Mouse (Mus musculus) B cell, adult 2 months (primary cell): ENCODE results near the gene Mnt.
A peak's percentile ranks its signal among the peaks of the same experiment; 100 is the strongest.
"Not testable (repeated sequence)": the region's sequence is repeated elsewhere in the genome, so short reads cannot be mapped to it uniquely, and the experiment has no call there.

ENCODE experiments used
- DNase-seq, 2 experiments: peaks; one replicate each; pipeline ENCODE4 v3.0.0; 2022

Gene Mnt

DNA sequence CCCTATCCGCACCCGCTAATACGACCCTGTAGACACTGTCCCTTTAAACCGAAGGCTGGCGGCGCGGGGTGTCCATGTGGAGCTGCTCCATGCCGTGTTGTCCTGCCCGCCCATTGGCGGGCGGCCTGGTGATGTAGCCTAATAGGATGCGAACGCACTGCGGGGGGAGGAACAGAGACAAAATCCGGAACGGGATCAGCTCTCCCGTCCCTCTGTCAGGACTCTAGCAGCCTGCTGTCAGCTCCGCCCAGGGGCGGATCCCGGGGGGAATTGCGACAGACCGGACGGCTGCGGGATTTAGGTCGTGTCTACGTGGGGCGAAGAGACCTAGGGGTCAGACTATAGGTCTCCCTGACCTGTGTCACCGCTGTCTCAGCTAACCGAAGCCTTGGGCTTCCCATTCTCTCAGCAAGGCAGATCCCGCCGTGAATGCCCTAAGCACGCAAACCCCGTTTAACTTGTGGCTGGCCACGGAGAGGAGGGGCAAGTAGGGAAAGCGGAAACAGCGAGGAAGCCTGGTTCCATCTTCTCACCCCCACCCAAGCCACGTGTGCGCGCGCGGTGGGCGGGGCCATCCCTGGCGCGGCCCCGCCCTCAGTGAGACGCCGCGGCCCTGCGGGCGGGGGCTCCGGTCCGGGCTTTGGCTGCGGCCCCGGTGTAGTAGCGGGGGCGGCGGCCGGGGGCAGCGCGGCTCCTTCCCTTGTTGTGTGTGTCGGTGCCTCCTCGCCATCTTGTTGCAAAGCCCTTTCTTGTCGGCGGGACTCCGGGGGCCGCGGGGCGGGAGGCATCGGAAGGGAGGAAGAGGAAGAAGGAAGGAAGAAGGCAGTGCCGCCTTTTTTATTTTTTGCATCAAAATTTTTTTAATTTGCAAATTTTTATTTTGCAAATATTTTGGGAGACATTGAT lies at the start of gene Mnt:
Mnt (plus strand) TSS at position 665 of the 906 bp plus-strand sequence.
- peak; percentile 95 for DNase-seq

DNA sequence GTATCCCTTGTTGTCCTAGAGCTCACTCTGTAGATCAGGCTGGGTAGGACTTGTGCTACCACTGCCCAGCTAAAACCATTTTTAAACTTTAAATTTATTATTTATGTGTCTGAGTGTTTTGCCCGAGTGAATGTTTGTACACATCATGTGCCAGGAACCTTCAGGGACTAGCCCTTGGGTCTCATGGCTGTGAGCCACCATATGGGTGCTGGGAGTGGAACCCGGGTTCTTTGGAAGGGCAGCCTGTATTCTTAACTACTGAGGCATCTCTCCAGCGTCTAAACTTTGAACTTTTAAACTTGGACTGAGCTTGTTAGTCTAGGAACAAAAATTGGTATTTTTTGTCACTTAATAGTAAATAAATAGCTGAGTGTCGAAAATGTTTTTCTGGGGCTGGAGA lies 37.8 kb upstream of the Mnt start:
- no peak for DNase-seq

DNA sequence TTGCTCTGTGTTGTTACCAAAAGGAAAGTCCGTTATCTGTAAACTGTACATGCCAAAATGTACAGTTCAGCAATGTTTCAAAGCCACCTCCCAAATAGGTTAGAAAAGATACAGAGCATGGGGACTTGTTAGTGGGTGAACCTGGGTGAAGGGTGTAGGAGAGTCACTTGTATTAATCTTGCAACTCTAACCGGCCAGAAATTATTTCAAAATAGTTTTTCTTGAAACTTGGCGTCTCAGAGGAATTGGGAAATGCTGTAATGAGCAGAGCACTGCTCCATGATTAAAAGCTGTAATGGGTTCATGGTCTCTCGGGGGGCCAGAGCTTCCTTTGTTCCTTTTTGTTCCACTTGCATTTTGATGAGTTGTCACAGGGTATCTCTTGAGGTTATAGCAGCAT lies 30.1 kb upstream of the Mnt start:
- DNase-seq = peak; percentile 4 to 11

GRCm38 (mm10) chr11:74804081-74804627 lies 26.6 kb upstream of the Mnt start:
- DNase-seq = no peak

GRCm38 (mm10) chr11:74807246-74807882 lies 23.4 kb upstream of the Mnt start:
- no peak for DNase-seq

DNA sequence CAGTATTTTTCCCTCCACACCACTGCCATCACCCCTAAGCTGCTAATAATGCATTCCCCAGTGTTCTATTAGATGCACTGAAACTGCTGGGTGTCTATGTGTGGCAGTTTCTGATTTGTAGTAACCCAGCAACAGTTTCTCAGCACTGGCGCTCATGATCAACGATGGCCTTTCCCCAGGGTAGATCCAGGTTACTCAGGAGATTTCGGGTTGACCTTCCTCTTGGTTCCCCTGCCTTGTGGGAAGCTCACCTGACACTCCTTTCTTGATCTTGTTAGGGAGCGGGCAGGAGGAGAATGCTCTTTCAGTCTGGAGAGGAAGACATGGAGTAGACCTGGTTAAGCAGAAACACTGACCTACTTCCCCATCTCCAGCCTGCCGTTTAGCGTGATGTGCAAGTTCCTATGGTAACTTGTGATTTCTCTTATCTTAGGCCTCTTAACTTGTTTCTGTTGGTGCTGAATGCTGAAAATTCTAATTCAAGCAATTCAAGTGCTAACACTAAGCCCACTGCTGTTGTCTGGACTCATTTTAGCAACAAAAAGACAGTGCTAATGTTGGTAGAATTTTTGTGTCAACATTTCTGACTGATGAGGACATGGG lies 22.4 kb upstream of the Mnt start:
- no peak for DNase-seq

DNA sequence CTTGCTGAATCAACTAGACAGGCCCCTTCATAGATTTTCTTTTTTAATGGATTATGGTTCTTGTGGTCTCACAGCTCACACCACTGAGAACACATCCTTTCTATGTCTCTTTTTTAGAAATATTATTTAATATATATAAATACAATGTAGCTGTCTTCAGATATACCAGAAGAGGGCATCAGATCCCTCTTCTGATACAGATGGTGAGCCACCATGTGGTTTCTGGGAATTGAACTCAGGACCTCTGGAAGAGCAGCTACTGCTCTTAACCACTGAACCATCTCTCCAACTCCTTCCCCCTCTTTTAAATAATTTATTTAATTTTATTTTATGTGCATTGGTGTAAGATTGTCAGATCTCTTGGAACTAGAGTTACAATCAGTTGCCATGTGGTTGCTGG lies 20.6 kb upstream of the Mnt start:
- no peak for DNase-seq

GRCm38 (mm10) chr11:74811027-74811426 lies 19.7 kb upstream of the Mnt start:
- DNase-seq = not testable (repeated sequence)

- DNase-seq = no peak
Measured at GRCm38 (mm10) chr11:74811538-74811937, 19.2 kb upstream of the Mnt start.

DNA sequence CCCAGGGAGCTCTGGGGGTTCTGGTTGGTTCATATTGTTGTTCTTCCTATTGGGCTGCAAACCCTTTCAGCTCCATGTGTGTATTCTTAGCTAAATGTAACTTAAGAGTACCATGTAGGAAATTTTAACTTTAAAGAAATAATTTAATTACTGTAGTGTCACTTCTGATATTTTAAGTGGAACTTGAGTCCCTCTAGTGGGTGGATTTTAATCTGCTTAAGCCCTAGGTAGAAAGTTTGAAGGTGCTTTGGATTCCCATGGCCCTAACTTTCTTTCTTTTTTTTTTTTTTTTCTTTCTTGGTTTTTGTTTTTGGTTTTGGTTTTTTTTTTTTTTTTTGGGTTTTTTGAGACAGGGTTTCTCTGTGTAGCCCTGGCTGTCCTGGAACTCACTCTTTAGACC lies 14.9 kb upstream of the Mnt start:
- DNase-seq = no peak

- no peak for DNase-seq
Measured at GRCm38 (mm10) chr11:74820921-74821320, 9.8 kb upstream of the Mnt start.

DNA sequence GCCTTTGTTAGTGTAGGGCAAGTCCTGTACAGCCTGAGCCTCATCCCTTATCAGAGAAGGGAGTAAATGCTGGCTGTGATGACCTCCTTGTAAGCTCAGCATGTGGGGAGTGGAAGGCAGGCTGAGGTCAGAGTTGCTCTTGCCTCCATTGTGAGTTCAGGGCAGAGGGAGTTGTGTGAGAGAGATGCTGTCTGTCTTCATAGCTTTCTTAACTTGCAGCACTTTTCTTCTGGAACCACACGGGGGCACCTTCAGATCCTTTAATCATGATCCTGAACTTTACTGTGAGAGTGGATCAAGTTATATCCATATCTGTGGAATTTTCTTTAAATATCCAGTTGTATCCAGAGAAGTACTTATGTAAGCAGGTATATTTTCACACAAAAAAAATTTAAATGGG lies 9.3 kb upstream of the Mnt start:
- peak; percentile 41 to 45 for DNase-seq

GRCm38 (mm10) chr11:74822746-74823440 lies 7.8 kb upstream of the Mnt start:
- no peak for DNase-seq

GRCm38 (mm10) chr11:74826151-74826550 lies 4.6 kb upstream of the Mnt start:
- peak; percentile 5 for DNase-seq

DNA sequence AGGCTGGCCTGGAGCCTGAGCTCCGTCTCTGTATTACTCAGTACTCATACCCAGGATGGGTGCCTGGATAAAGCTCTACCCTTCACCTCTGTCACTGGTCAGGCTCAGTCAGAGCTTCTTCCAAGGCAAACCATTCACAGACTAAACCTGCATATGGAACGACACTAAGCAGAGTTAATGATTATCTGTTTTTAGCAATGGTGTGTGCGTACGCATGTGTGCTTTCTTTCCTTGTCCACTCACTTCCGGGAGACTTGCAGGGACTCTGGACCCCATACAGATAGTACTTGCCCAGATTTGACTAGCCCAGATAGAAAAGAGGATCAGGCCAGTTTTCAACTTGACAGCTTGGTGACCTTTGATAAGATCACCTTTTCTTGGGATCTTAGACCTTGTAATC lies 4.0 kb upstream of the Mnt start:
- DNase-seq = no peak

GRCm38 (mm10) chr11:74827791-74828403 lies 2.8 kb upstream of the Mnt start:
- DNase-seq = no peak

DNA sequence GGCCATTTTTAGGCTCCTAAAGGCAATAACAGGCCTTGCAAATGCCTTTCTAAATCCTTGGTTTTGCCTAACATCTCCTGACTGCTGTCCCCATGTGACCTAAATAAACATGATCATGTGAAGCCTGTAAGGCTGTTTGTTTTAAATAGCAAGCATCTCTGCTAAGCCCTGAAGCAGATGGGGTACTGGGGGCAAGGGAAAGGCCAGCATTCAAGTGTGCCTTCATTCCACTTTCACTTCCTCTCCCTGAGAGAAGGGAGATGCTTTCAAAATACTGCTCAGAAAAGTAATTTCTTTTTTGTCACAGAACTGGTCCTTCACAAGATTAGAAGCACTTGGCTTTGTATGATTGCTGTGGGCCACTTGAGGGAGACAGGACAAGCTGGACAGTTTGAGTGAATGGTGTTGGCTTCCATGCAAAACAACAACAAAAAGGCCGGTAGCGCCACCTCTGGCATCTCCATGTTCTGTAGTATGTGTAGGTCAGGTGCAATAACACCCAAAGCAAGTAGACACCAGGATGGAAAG lies 2.3 kb upstream of the Mnt start:
- peak; percentile 73 to 74 for DNase-seq

DNA sequence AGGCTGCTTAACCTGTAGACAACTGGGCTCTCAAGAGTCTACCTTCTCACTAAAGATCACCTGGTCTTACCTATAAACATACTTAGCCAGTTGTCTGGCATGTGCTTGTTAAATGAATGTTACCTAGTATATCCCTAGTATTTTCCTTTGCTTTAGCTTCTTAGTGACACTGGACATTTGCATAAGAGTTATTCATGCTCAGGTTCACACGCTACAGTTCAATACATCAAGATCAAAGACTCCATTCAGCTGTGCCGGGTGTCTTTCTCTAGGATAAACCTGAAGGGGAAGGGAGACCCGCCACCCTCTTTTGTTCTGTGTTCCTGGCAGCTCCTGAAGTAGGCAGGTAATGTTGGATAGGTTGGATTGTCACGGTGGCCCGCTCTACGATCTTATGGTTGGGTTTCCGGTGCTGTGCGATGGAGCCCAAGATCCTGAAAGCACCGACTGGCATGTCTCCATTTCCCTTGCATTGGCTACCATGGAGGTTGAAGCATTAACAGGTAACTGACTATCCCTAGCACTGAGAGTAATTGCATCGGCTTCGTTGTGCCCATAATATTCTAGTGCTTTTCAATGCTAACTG lies 1.7 kb upstream of the Mnt start:
- peak; percentile 49 to 53 for DNase-seq

DNA sequence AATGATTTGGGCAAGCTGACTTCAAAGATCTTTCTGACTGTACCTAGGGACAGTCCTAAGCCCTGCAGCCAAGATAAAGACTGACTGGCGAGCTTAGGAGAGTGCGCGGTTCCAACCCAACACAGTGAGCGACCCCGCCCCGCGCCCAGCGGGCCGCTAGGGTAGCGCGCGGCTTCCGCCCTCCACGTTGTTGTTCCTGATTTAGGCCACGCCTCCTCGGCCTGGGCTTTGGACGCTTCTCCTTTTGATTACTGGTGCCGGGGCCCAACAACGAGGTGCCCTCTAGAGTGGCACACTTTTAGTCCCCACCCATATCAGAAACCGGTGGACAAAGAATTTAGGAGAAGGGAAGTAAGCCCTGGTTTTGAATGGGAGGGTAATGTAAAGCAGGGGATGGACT lies 908 bp upstream of the Mnt start:
- DNase-seq = peak; percentile 95 to 96

- DNase-seq = peak; percentile 72 to 75
Measured at GRCm38 (mm10) chr11:74831191-74831605, 478 bp downstream of the Mnt start.

DNA sequence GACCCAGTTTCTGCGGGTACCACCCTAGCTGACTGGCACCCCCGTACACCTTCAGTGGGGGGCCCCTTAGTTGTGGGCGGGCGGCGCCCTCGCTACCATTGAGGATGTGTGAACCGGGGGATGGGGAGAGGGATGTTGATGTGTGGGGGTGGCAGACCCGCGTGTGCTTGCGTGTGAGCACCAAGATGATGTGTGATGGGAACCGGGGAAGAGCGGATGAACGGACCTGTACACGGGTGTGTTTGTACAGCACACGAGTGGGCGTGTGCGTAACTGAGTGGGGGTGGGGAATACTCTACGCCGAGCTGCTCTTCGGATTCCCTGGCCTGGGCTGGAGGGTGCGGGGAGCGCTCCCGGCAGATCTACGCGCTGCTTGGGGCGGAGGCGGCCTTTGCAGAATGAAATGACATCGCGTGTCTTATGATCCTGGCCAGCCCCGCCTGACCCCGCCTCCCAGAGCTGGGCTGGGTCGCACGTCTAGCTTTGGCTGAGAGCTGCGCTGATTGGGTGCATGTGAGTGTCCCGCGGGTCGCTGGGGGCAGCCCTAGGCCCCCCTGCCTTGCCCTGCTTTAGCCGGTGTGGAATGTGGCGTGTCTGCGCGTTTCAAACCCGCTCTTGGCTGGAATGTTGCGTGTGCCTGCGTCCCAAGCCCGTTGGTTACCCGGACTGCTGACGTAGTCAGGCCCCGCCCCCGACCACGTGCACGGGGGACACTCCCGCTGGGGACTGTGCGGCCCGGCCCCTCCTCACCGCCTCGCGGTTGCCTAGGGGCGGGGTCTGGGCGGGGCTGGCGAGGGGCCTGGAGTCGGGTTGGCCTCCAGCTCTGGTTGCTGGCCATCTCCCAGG lies 1.1 kb downstream of the Mnt start:
- peak; percentile 100 for DNase-seq
